Mouse (Mus musculus) lung, embryonic 15.5 days (tissue): Measurements from ENCODE around the gene Rbms3. TPM values are rescaled to one million over a fixed set of nuclear protein-coding genes. Genes with fewer than 3 reads are reported as not detected.

Experiments
- ATAC-seq: fragments of 200-750 bp; cut with Nextera tagmentation; 2 replicates; pipeline ENCODE4 v1.8.0; 2017; ENCODE audit warnings: moderate number of reproducible peaks, borderline replicate concordance; ENCODE audit not compliant: low FRiP score, low TSS enrichment; ENCODE audit errors: extremely low read depth
- H3K27ac ChIP-seq: fragments of 300-500 bp; sonication (generic); 2 replicates; pipeline ENCODE4 v1.5.1; 2015; ENCODE audit warnings: moderate library complexity, mild to moderate bottlenecking, inconsistent platforms
- H3K27me3 ChIP-seq: fragments of 300-500 bp; sonication (generic); 2 replicates; pipeline ENCODE4 v1.6.1; 2015; ENCODE audit warnings: inconsistent platforms
- H3K36me3 ChIP-seq: fragments of 300-500 bp; sonication (generic); 2 replicates; pipeline ENCODE4 v1.6.1; 2015; ENCODE audit warnings: inconsistent platforms
- H3K4me1 ChIP-seq: fragments of 300-500 bp; sonication (generic); 2 replicates; pipeline ENCODE4 v1.6.1; 2015; ENCODE audit warnings: inconsistent platforms
- H3K4me2 ChIP-seq: fragments of 300-500 bp; sonication (generic); 2 replicates; pipeline ENCODE4 v1.6.1; 2015; ENCODE audit warnings: inconsistent platforms, mild to moderate bottlenecking, moderate library complexity
- H3K4me3 ChIP-seq: fragments of 300-500 bp; sonication (generic); 2 replicates; pipeline ENCODE4 v1.5.1; 2015; ENCODE audit warnings: mild to moderate bottlenecking, inconsistent platforms
- H3K9ac ChIP-seq: fragments of 300-500 bp; sonication (generic); 2 replicates; pipeline ENCODE4 v1.6.1; 2015; ENCODE audit warnings: inconsistent platforms
- H3K9me3 ChIP-seq: fragments of 300-500 bp; sonication (generic); 2 replicates; pipeline ENCODE4 v1.6.1; 2016; ENCODE audit warnings: inconsistent platforms
- WGBS: fragments of 180-500 bp; shearing (Covaris S2); methylation state at CpG from one replicate; pipeline ENCODE4 v1.1.7; 2015; 5-methylcytosine and 5-hydroxymethylcytosine counted together
- polyA plus RNA-seq: library from polyadenylated mRNA; unstranded; fragments of >200 nt; fragmentation: Nextera tagmentation; extraction: Ambion mirVana; gene quantifications from 2 replicates; pipeline ENCODE4 v1.2.1, GENCODE M21; 2015

The Rbms3 gene
- 95.3 and 105 TPM in 2 replicates for polyA plus RNA-seq

- H3K4me3 ChIP-seq = no peak within 1 kb of the TSS
- no peak within 1 kb of the TSS for H3K4me2 ChIP-seq
- no peaks in the 10 kb centered on the region for H3K4me1 ChIP-seq
- H3K27ac ChIP-seq = no peak within 1 kb of the TSS
- no peak for ATAC-seq
- no peak within 1 kb of the TSS for H3K9ac ChIP-seq
- WGBS = 63% methylated on average over 9 of the region's 9 CpGs
- no peaks in the 10 kb centered on the region for H3K27me3 ChIP-seq
- H3K9me3 ChIP-seq = no peaks in the 10 kb centered on the region
- H3K36me3 ChIP-seq = no peaks in the 10 kb centered on the region
Measured at GRCm38 (mm10) chr9:117629771-117630170, at the start of gene Rbms3. Rbms3 (minus strand) TSS chr9:117629913.

GRCm38 (mm10) chr9:117673311-117673710 lies 43.6 kb upstream of the Rbms3 start:
- ATAC-seq = no peak
- no peak overlapping the region for H3K9ac ChIP-seq

DNA sequence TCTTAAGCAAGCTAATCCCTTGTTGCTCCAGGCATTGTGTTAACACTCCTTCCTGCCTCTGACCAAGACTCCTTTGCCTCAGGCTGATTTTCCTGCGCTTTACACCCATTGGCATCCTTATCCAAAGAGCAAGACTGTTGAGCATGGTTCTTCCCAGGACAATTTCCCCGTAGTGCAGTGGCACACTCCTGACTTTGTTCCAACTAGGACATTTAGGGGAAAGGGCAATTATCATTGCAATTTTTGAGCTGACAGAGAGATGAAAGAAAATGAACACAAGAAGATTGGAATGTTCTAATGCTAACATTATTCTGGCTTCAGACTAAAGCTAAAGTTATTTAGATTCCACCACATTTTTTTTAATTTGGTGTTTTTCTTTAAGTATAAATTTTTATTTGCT lies 24.9 kb upstream of the Rbms3 start:
- Histone ChIP-seq H3K4me3 (no peak overlapping the region), H3K9ac (no peak overlapping the region), H3K9me3 (no peaks in the 10 kb centered on the region), H3K27me3 (no peaks in the 10 kb centered on the region), H3K4me1 (peaks cover 9% of the 10 kb centered on the region), H3K36me3 (no peaks in the 10 kb centered on the region), H3K4me2 (no peak overlapping the region), H3K27ac (no peak overlapping the region)
- no peak for ATAC-seq
- 54% methylated on average over 2 of the region's 2 CpGs for WGBS

More at GRCm38 (mm10) chr9:117673311-117673710, 43.6 kb upstream of the Rbms3 start:
- Histone ChIP-seq H3K4me3 (no peak overlapping the region), H3K9me3 (no peaks in the 10 kb centered on the region), H3K27me3 (no peaks in the 10 kb centered on the region), H3K36me3 (no peaks in the 10 kb centered on the region), H3K27ac (no peak overlapping the region), H3K4me2 (no peak overlapping the region), H3K4me1 (no peaks in the 10 kb centered on the region)
- 68% methylated on average over 5 of the region's 5 CpGs for WGBS

DNA sequence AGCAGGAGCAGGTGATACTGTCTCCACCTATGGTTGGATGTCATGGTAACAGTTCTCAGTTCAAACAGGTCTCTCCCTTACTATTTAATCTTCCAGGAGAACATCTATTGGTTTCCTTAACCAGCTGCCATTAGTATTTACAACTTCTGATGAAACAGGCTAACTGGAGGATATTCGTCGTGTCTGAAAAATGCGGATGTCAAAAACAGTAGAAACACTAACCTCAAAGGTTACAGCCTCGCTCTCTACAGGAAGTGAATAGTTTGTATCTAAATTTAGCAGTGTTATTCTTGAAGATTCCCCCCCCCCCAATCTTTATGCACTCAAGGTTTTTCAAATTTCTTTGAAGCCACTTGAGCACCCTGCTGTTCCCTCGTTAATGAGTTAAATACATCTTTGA lies 23.9 kb upstream of the Rbms3 start:
- 17% methylated on average over 5 of the region's 5 CpGs for WGBS
- H3K36me3 ChIP-seq = no peaks in the 10 kb centered on the region
- H3K4me2 ChIP-seq = no peak overlapping the region
- peaks cover 9% of the 10 kb centered on the region for H3K4me1 ChIP-seq
- H3K4me3 ChIP-seq = no peak overlapping the region
- no peak overlapping the region for H3K9ac ChIP-seq
- no peak for ATAC-seq
- no peaks in the 10 kb centered on the region for H3K27me3 ChIP-seq
- no peaks in the 10 kb centered on the region for H3K9me3 ChIP-seq
- 0 out of 2 replicates have a peak overlapping the region, but pooled peaks have one; percentile 16 for H3K27ac ChIP-seq

DNA sequence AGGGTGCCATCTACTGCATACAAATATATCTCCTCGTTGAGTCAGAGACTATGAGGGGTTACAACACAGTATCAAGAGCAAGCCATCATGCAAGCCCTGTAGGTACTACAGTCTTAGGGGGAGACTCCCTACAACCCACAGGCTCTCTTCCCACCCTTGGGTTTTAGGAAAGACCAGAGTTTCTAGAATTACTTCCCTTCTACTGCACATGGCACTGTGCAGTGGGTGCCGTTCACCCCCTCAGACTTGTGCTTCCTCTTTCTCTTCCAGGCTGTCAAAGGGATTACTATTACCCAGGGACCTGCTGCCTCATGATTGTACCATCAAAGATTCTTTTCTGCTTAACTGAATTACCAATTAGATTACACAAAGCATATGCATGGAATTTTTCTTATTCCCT lies 16.4 kb upstream of the Rbms3 start:
- no peaks in the 10 kb centered on the region for H3K27me3 ChIP-seq
- H3K27ac ChIP-seq = no peak overlapping the region
- H3K36me3 ChIP-seq = no peaks in the 10 kb centered on the region
- H3K9ac ChIP-seq = no peak overlapping the region
- no peaks in the 10 kb centered on the region for H3K4me1 ChIP-seq
- no peak for ATAC-seq
- no peak overlapping the region for H3K4me3 ChIP-seq
- no peak overlapping the region for H3K4me2 ChIP-seq
- no peaks in the 10 kb centered on the region for H3K9me3 ChIP-seq
- 70% methylated on average over 2 of the region's 2 CpGs for WGBS

DNA sequence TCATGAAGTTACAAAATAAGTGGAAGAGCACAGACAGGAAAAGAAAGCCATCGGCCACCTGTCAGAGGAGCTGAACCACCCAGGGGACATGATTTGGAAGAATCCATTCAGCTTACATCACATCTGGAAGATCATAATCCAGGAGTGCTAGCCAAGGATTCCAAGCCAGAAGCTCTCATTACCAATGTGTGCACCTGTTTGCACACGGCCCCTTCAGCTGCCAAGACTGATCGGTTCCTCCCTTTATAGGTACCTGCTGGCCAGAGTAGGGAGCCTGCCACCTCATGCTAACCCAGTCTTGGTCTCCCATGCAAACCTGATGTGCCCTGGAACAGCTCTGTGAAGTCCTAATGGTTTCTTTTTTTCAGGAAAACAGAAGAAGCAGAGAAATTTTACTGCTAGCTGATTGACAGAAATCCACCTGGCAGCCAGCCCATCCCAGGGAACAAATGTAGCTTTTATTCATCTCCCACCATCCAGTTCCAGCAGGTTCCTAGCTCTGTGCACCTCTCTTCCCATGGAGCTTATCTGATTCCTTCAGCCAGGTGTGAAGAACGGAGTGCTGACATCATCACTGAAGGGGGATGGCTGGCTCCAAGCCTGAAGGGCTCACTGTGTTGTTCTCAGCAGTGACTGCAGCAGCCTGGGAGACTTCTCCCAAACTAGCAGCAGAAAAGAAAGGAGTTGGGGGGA lies 11.5 kb upstream of the Rbms3 start:
- H3K4me3 ChIP-seq = no peak overlapping the region
- ATAC-seq = peak; percentile 42; the same call in 1 of the 2 replicates
- H3K4me1 ChIP-seq = no peaks in the 10 kb centered on the region
- no peaks in the 10 kb centered on the region for H3K9me3 ChIP-seq
- no peak overlapping the region for H3K4me2 ChIP-seq
- no peak overlapping the region for H3K27ac ChIP-seq
- H3K9ac ChIP-seq = no peak overlapping the region
- 66% methylated on average over 4 of the region's 4 CpGs for whole genome bisulfite sequencing
- no peaks in the 10 kb centered on the region for H3K36me3 ChIP-seq
- no peaks in the 10 kb centered on the region for H3K27me3 ChIP-seq

- Histone ChIP-seq H3K9ac (no peak overlapping the region), H3K27ac (no peak overlapping the region), H3K36me3 (no peaks in the 10 kb centered on the region), H3K9me3 (no peaks in the 10 kb centered on the region), H3K4me2 (no peak overlapping the region), H3K4me1 (no peaks in the 10 kb centered on the region), H3K4me3 (no peak overlapping the region), H3K27me3 (no peaks in the 10 kb centered on the region)
- 71% methylated on average over 5 of the region's 5 CpGs for WGBS
- no peak for ATAC-seq
Measured at GRCm38 (mm10) chr9:117638623-117639185, 9.0 kb upstream of the Rbms3 start.

DNA sequence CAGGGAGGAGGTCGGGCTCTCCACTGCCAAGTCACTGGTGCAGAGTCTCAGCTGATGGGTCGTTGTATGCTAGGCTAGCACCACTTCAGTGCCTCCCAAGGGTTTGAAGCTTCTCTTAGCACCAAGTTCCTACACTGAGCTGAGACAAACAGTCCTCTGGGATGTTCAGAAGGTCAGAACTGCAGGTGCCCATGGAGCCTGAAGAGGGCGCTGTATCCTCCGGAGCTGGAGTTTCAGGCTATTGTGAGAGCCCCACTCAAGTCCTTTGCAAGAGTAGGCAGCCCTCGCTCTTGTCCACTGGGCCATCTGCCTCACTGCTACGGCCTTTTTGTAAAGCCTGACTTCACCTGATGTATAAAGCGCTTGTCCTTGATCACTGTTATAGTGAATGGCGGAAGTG lies 6.8 kb upstream of the Rbms3 start:
- WGBS = 75% methylated on average over 8 of the region's 8 CpGs
- Histone ChIP-seq H3K4me3 (no peak overlapping the region), H3K36me3 (no peaks in the 10 kb centered on the region), H3K9me3 (no peaks in the 10 kb centered on the region), H3K27me3 (no peaks in the 10 kb centered on the region), H3K9ac (no peak overlapping the region), H3K4me2 (no peak overlapping the region), H3K27ac (no peak overlapping the region), H3K4me1 (no peaks in the 10 kb centered on the region)
- ATAC-seq = no peak

GRCm38 (mm10) chr9:117627173-117627572 lies 2.5 kb downstream of the Rbms3 start:
- no peaks in the 10 kb centered on the region for H3K36me3 ChIP-seq
- no peaks in the 10 kb centered on the region for H3K9me3 ChIP-seq
- no peak overlapping the region for H3K9ac ChIP-seq
- no peak overlapping the region for H3K4me2 ChIP-seq
- H3K4me3 ChIP-seq = no peak overlapping the region
- H3K4me1 ChIP-seq = no peaks in the 10 kb centered on the region
- ATAC-seq = no peak
- H3K27ac ChIP-seq = no peak overlapping the region
- H3K27me3 ChIP-seq = no peaks in the 10 kb centered on the region

DNA sequence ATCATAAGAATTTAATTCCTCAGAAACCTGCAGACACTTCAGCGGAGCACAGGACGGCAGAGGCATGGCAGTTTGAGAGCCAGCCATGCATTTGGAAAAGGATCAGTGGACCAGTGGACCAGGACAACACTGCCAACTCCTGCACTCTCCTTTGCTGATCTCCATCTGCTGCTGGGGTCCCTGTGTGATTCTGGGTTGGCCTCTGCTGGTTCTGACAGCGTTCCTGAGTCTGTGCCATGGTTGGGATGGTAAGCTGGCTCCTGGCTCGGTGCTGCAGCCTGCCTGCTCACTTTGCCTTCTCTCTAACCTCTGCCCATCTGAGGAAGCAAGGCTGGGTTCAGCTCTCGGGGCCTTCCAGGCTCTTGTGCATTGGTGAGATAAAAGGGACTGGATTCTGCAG lies 28.9 kb downstream of the Rbms3 start:
- no peak overlapping the region for H3K4me3 ChIP-seq
- no peak overlapping the region for H3K4me2 ChIP-seq
- ATAC-seq = no peak
- H3K27ac ChIP-seq = no peak overlapping the region
- no peak overlapping the region for H3K9ac ChIP-seq
- WGBS = 72% methylated on average over 5 of the region's 5 CpGs
- H3K9me3 ChIP-seq = no peaks in the 10 kb centered on the region
- H3K4me1 ChIP-seq = no peaks in the 10 kb centered on the region
- no peaks in the 10 kb centered on the region for H3K27me3 ChIP-seq
- H3K36me3 ChIP-seq = no peaks in the 10 kb centered on the region

- H3K36me3 ChIP-seq = no peaks in the 10 kb centered on the region
- whole genome bisulfite sequencing = 89% methylated on average over 9 of the region's 9 CpGs
- no peaks in the 10 kb centered on the region for H3K9me3 ChIP-seq
- H3K4me2 ChIP-seq = no peak overlapping the region
- no peaks in the 10 kb centered on the region for H3K4me1 ChIP-seq
- no peak overlapping the region for H3K9ac ChIP-seq
- ATAC-seq = no peak
- no peak overlapping the region for H3K4me3 ChIP-seq
- no peak overlapping the region for H3K27ac ChIP-seq
- no peaks in the 10 kb centered on the region for H3K27me3 ChIP-seq
Measured at GRCm38 (mm10) chr9:117599341-117599740, 30.4 kb downstream of the Rbms3 start.

GRCm38 (mm10) chr9:117596162-117596561 lies 33.6 kb downstream of the Rbms3 start:
- H3K27me3 ChIP-seq = no peaks in the 10 kb centered on the region
- H3K4me1 ChIP-seq = no peaks in the 10 kb centered on the region
- no peak for ATAC-seq
- H3K36me3 ChIP-seq = no peaks in the 10 kb centered on the region
- no peak overlapping the region for H3K4me2 ChIP-seq
- H3K27ac ChIP-seq = no peak overlapping the region
- 44% methylated on average over 5 of the region's 5 CpGs for WGBS
- no peaks in the 10 kb centered on the region for H3K9me3 ChIP-seq
- H3K4me3 ChIP-seq = no peak overlapping the region
- H3K9ac ChIP-seq = no peak overlapping the region
